Mouse (Mus musculus) limb, embryonic 13.5 days (tissue): ENCODE results near the gene Gm28171. TPM values are rescaled to one million over a fixed set of nuclear protein-coding genes. Genes with fewer than 3 reads are reported as not detected.
"Not testable (repeated sequence)": the region's sequence is repeated elsewhere in the genome, so short reads cannot be mapped to it uniquely, and the experiment has no call there.

ENCODE experiments used
- ATAC-seq: fragments of 200-750 bp; cut with Nextera tagmentation; 2 replicates; pipeline ENCODE4 v1.8.0; 2017; ENCODE audit warnings: low read depth, moderate number of reproducible peaks, moderate TSS enrichment; ENCODE audit not compliant: low FRiP score
- H3K27ac ChIP-seq: fragments of 300-500 bp; sonication (generic); 2 replicates; pipeline ENCODE4 v1.5.1; 2015; ENCODE audit warnings: inconsistent platforms, mild to moderate bottlenecking, moderate library complexity
- H3K27me3 ChIP-seq: fragments of 300-500 bp; sonication (generic); 2 replicates; pipeline ENCODE4 v1.6.1; 2015; ENCODE audit warnings: mild to moderate bottlenecking, inconsistent platforms
- H3K36me3 ChIP-seq: fragments of 300-500 bp; sonication (generic); 2 replicates; pipeline ENCODE4 v1.6.1; 2015; ENCODE audit warnings: inconsistent platforms, mild to moderate bottlenecking, moderate library complexity
- H3K4me1 ChIP-seq: fragments of 300-500 bp; sonication (generic); 2 replicates; pipeline ENCODE4 v1.6.1; 2015; ENCODE audit warnings: inconsistent platforms
- H3K4me2 ChIP-seq: fragments of 300-500 bp; sonication (generic); replicated peaks from 2 replicates; pipeline ENCODE4 v1.6.1; 2015; ENCODE audit warnings: inconsistent platforms, mild to moderate bottlenecking, moderate library complexity
- H3K4me3 ChIP-seq: fragments of 300-500 bp; sonication (generic); 2 replicates; pipeline ENCODE4 v1.5.1; 2015; ENCODE audit warnings: moderate library complexity, mild to moderate bottlenecking, inconsistent platforms
- H3K9ac ChIP-seq: fragments of 300-500 bp; sonication (generic); 2 replicates; pipeline ENCODE4 v1.6.1; 2015; ENCODE audit warnings: mild to moderate bottlenecking, inconsistent platforms
- H3K9me3 ChIP-seq: fragments of 300-500 bp; sonication (generic); 2 replicates; pipeline ENCODE4 v1.6.1; 2016; ENCODE audit warnings: inconsistent platforms
- WGBS: fragments of 180-500 bp; shearing (Covaris S2); methylation state at CpG from one replicate; pipeline ENCODE4 v1.1.7; 2015; 5-methylcytosine and 5-hydroxymethylcytosine counted together
- polyA plus RNA-seq: library from polyadenylated mRNA; unstranded; fragments of >200 nt; fragmentation: Nextera tagmentation; extraction: Ambion mirVana; gene quantifications from 2 replicates; pipeline ENCODE4 v1.2.1, GENCODE M21; 2015

The Gm28171 gene
- polyA plus RNA-seq, result not detected in 2 replicates

GRCm38 (mm10) chrY:5793095-5793494 lies at the start of gene Gm28171:
Gene Gm28171 (plus strand): TSS chrY:5793395.
- H3K27ac ChIP-seq, H3K4me3 ChIP-seq, ATAC-seq, H3K9ac ChIP-seq, H3K4me2 ChIP-seq, H3K36me3 ChIP-seq, H3K4me1 ChIP-seq, H3K27me3 ChIP-seq, H3K9me3 ChIP-seq: not testable (repeated sequence)
- WGBS, result no CpG with 5 or more reads among the region's 1 CpGs

Other genes with a start within 250 kb of the Gm28171 start
- gene Gm21854, start 136.4 kb upstream of the Gm28171 start, polyA plus RNA-seq, result not detected in 2 replicates
- gene Gm20914, start 67.4 kb upstream of the Gm28171 start, polyA plus RNA-seq, result not detected in 2 replicates
- not detected in 2 replicates for gene Gm21778, start 149.1 kb downstream of the Gm28171 start, polyA plus RNA-seq